Mouse (Mus musculus) intestine, embryonic 16.5 days (tissue): ENCODE results near the gene Grid1. TPM values are rescaled to one million over a fixed set of nuclear protein-coding genes. Genes with fewer than 3 reads are reported as not detected.

ENCODE experiments used
- ATAC-seq: fragments of 200-750 bp; cut with Nextera tagmentation; 2 replicates; pipeline ENCODE4 v1.8.0; 2017; ENCODE audit warnings: moderate TSS enrichment, moderate library complexity
- H3K27ac ChIP-seq: fragments of 300-500 bp; sonication (generic); 2 replicates; pipeline ENCODE4 v1.5.1; 2014; ENCODE audit warnings: mild to moderate bottlenecking, low read length
- H3K27me3 ChIP-seq: fragments of 300-500 bp; sonication (generic); replicated peaks from 2 replicates; pipeline ENCODE4 v1.6.1; 2014; ENCODE audit warnings: low read length, control low read depth, mixed read lengths; ENCODE audit not compliant: control insufficient read depth, insufficient read depth
- H3K36me3 ChIP-seq: fragments of 300-500 bp; sonication (generic); 2 replicates; pipeline ENCODE4 v1.6.1; 2014; ENCODE audit warnings: low read length, control low read depth; ENCODE audit not compliant: control insufficient read depth, insufficient read depth
- H3K4me1 ChIP-seq: fragments of 300-500 bp; sonication (generic); 2 replicates; pipeline ENCODE4 v1.6.1; 2014; ENCODE audit warnings: low read length, control low read depth, mixed read lengths; ENCODE audit not compliant: control insufficient read depth, insufficient read depth
- H3K4me2 ChIP-seq: fragments of 300-500 bp; sonication (generic); 2 replicates; pipeline ENCODE4 v1.6.1; 2014; ENCODE audit warnings: low read depth, low read length, control low read depth
- H3K4me3 ChIP-seq: fragments of 300-500 bp; sonication (generic); 2 replicates; pipeline ENCODE4 v1.5.1; 2014; ENCODE audit warnings: mild to moderate bottlenecking, low read length
- H3K9ac ChIP-seq: fragments of 300-500 bp; sonication (generic); 2 replicates; pipeline ENCODE4 v1.6.1; 2014; ENCODE audit warnings: low read depth, low read length
- H3K9me3 ChIP-seq: fragments of 300-500 bp; sonication (generic); 2 replicates; pipeline ENCODE4 v1.6.1; 2016; ENCODE audit warnings: low read length, control low read depth; ENCODE audit not compliant: control insufficient read depth
- WGBS: fragments of 180-500 bp; shearing (Covaris S2); extraction: QIAGEN DNeasy Blood & Tissue Kit; methylation state at CpG from one replicate; pipeline ENCODE4 v1.1.7; 2014; 5-methylcytosine and 5-hydroxymethylcytosine counted together
- polyA plus RNA-seq: library from polyadenylated mRNA; unstranded; fragments of >200 nt; fragmentation: Nextera tagmentation; extraction: Ambion mirVana; gene quantifications from 2 replicates; pipeline ENCODE4 v1.2.1, GENCODE M21; 2015

Gene Grid1
- polyA plus RNA-seq, 1 experiment from 2014 or later = 0.15 TPM

- Histone ChIP-seq H3K27ac (no peak overlapping the region), H3K27me3 (no peaks in the 10 kb centered on the region), H3K4me1 (no peaks in the 10 kb centered on the region), H3K9ac (no peak overlapping the region), H3K9me3 (no peaks in the 10 kb centered on the region), H3K4me2 (no peak overlapping the region), H3K36me3 (no peaks in the 10 kb centered on the region), H3K4me3 (no peak overlapping the region)
- no peak for ATAC-seq
- WGBS = 55% methylated on average over 3 of the region's 3 CpGs
Observed at GRCm38 (mm10) chr14:35008674-35009073, 188.8 kb downstream of the Grid1 start.

GRCm38 (mm10) chr14:35009074-35009473 is 189.2 kb downstream of the Grid1 start:
- Histone ChIP-seq H3K36me3 (no peaks in the 10 kb centered on the region), H3K4me1 (no peaks in the 10 kb centered on the region), H3K9me3 (no peaks in the 10 kb centered on the region), H3K4me3 (no peak overlapping the region), H3K9ac (no peak overlapping the region), H3K27ac (no peak overlapping the region), H3K27me3 (no peaks in the 10 kb centered on the region), H3K4me2 (no peak overlapping the region)
- 22% methylated on average over 9 of the region's 9 CpGs for WGBS
- ATAC-seq = no peak

- Histone ChIP-seq H3K4me3 (no peak overlapping the region), H3K27ac (no peak overlapping the region), H3K9ac (no peak overlapping the region), H3K4me1 (no peaks in the 10 kb centered on the region), H3K4me2 (no peak overlapping the region), H3K27me3 (no peaks in the 10 kb centered on the region), H3K36me3 (no peaks in the 10 kb centered on the region), H3K9me3 (no peaks in the 10 kb centered on the region)
- 88% methylated on average over 8 of the region's 8 CpGs for WGBS
- ATAC-seq = no peak
Observed at GRCm38 (mm10) chr14:35026686-35027085, 206.8 kb downstream of the Grid1 start.

- no peak for ATAC-seq
- Histone ChIP-seq H3K4me3 (no peak overlapping the region), H3K27ac (no peak overlapping the region), H3K27me3 (no peaks in the 10 kb centered on the region), H3K4me2 (no peak overlapping the region), H3K36me3 (no peaks in the 10 kb centered on the region), H3K9ac (no peak overlapping the region), H3K4me1 (no peaks in the 10 kb centered on the region), H3K9me3 (no peaks in the 10 kb centered on the region)
- WGBS = 51% methylated on average over 11 of the region's 11 CpGs
Observed at GRCm38 (mm10) chr14:35027501-35028140, 207.7 kb downstream of the Grid1 start.

- no peak overlapping the region for H3K27ac ChIP-seq
- no peaks in the 10 kb centered on the region for H3K36me3 ChIP-seq
- no peak for ATAC-seq
- H3K4me3 ChIP-seq = no peak overlapping the region
- H3K9ac ChIP-seq = no peak overlapping the region
- H3K27me3 ChIP-seq = no peaks in the 10 kb centered on the region
- no peak overlapping the region for H3K4me2 ChIP-seq
- H3K4me1 ChIP-seq = no peaks in the 10 kb centered on the region
- H3K9me3 ChIP-seq = no peaks in the 10 kb centered on the region
- WGBS = 88% methylated on average over 2 of the region's 2 CpGs
Observed at GRCm38 (mm10) chr14:35029626-35030025, 209.7 kb downstream of the Grid1 start.

GRCm38 (mm10) chr14:35030271-35030670 is 210.4 kb downstream of the Grid1 start:
- no peak overlapping the region for H3K27ac ChIP-seq
- 73% methylated on average over 2 of the region's 2 CpGs for WGBS
- no peak overlapping the region for H3K9ac ChIP-seq
- ATAC-seq = no peak
- H3K36me3 ChIP-seq = no peaks in the 10 kb centered on the region
- no peak overlapping the region for H3K4me3 ChIP-seq
- no peaks in the 10 kb centered on the region for H3K9me3 ChIP-seq
- no peaks in the 10 kb centered on the region for H3K27me3 ChIP-seq
- H3K4me2 ChIP-seq = no peak overlapping the region
- H3K4me1 ChIP-seq = no peaks in the 10 kb centered on the region

- no peaks in the 10 kb centered on the region for H3K36me3 ChIP-seq
Observed at GRCm38 (mm10) chr14:35032283-35032682, 212.4 kb downstream of the Grid1 start.

GRCm38 (mm10) chr14:35044268-35044667 is 224.4 kb downstream of the Grid1 start:
- Histone ChIP-seq H3K4me1 (no peaks in the 10 kb centered on the region), H3K36me3 (no peaks in the 10 kb centered on the region), H3K4me3 (no peak overlapping the region), H3K27me3 (no peaks in the 10 kb centered on the region), H3K27ac (no peak overlapping the region), H3K4me2 (no peak overlapping the region), H3K9me3 (no peaks in the 10 kb centered on the region), H3K9ac (no peak overlapping the region)
- no peak for ATAC-seq
- 52% methylated on average over 5 of the region's 5 CpGs for WGBS

More at GRCm38 (mm10) chr14:35032283-35032682, 212.4 kb downstream of the Grid1 start:
- no peak overlapping the region for H3K4me3 ChIP-seq
- H3K4me1 ChIP-seq = no peaks in the 10 kb centered on the region
- ATAC-seq = no peak
- H3K4me2 ChIP-seq = no peak overlapping the region
- H3K9ac ChIP-seq = no peak overlapping the region
- H3K9me3 ChIP-seq = no peaks in the 10 kb centered on the region
- 88% methylated on average over 1 of the region's 1 CpGs for WGBS
- H3K27ac ChIP-seq = no peak overlapping the region
- no peaks in the 10 kb centered on the region for H3K27me3 ChIP-seq

GRCm38 (mm10) chr14:35044918-35045698 is 225.2 kb downstream of the Grid1 start:
- Histone ChIP-seq H3K9ac (no peak overlapping the region), H3K4me3 (no peak overlapping the region), H3K4me1 (no peaks in the 10 kb centered on the region), H3K27me3 (no peaks in the 10 kb centered on the region), H3K9me3 (no peaks in the 10 kb centered on the region), H3K4me2 (no peak overlapping the region), H3K27ac (no peak overlapping the region), H3K36me3 (no peaks in the 10 kb centered on the region)
- 86% methylated on average over 10 of the region's 10 CpGs for WGBS
- no peak for ATAC-seq
